Mouse (Mus musculus) heart, embryonic 16.5 days (tissue): ENCODE data around the gene Eefsec. TPM values are rescaled to one million over a fixed set of nuclear protein-coding genes. Genes with fewer than 3 reads are reported as not detected.

Source experiments
- ATAC-seq: fragments of 200-750 bp; cut with Nextera tagmentation; replicated peaks from 2 replicates; pipeline ENCODE4 v1.8.0; 2017; ENCODE audit warnings: moderate number of reproducible peaks; ENCODE audit not compliant: insufficient read depth, low FRiP score; ENCODE audit errors: extremely low read depth
- H3K27ac ChIP-seq: fragments of 300-500 bp; sonication (generic); 2 replicates; pipeline ENCODE4 v1.5.1; 2014; ENCODE audit warnings: mild to moderate bottlenecking, low read length, control low read depth, moderate library complexity
- H3K27me3 ChIP-seq: fragments of 300-500 bp; sonication (generic); 2 replicates; pipeline ENCODE4 v1.6.1; 2014; ENCODE audit warnings: low read length, mixed read lengths; ENCODE audit not compliant: control insufficient read depth, insufficient read depth
- H3K36me3 ChIP-seq: fragments of 300-500 bp; sonication (generic); 2 replicates; pipeline ENCODE4 v1.6.1; 2014; ENCODE audit not compliant: control insufficient read depth, insufficient read depth
- H3K4me1 ChIP-seq: fragments of 300-500 bp; sonication (generic); 2 replicates; pipeline ENCODE4 v1.6.1; 2014; ENCODE audit warnings: low read length, mixed read lengths; ENCODE audit not compliant: control insufficient read depth, insufficient read depth
- H3K4me2 ChIP-seq: fragments of 300-500 bp; sonication (generic); 2 replicates; pipeline ENCODE4 v1.6.1; 2014; ENCODE audit warnings: low read depth, mild to moderate bottlenecking, control low read depth, low read length
- H3K4me3 ChIP-seq: fragments of 300-500 bp; sonication (generic); 2 replicates; pipeline ENCODE4 v1.5.1; 2014; ENCODE audit warnings: mild to moderate bottlenecking, control low read depth, low read length
- H3K9ac ChIP-seq: fragments of 300-500 bp; sonication (generic); 2 replicates; pipeline ENCODE4 v1.6.1; 2014; ENCODE audit warnings: low read length, control low read depth
- H3K9me3 ChIP-seq: fragments of 300-500 bp; sonication (generic); replicated peaks from 2 replicates; pipeline ENCODE4 v1.6.1; 2016; ENCODE audit warnings: low read length; ENCODE audit not compliant: control insufficient read depth
- WGBS: fragments of 180-500 bp; shearing (Covaris S2); extraction: QIAGEN DNeasy Blood & Tissue Kit; methylation state at CpG from one replicate; pipeline ENCODE4 v1.1.7; 2014; 5-methylcytosine and 5-hydroxymethylcytosine counted together
- polyA plus RNA-seq: library from polyadenylated mRNA; unstranded; fragments of >200 nt; fragmentation: Nextera tagmentation; extraction: Ambion mirVana; gene quantifications from 2 replicates; pipeline ENCODE4 v1.2.1, GENCODE M21; 2015

The Eefsec gene
- polyA plus RNA-seq, 1 experiment from 2014 or later, result 19.8 TPM

- Histone ChIP-seq H3K36me3 (no peaks in the 10 kb centered on the region), H3K9ac (no peak overlapping the region)
- WGBS, result 62% methylated on average over 3 of the region's 3 CpGs
Measured at GRCm38 (mm10) chr6:88267068-88267467, 179.3 kb downstream of the Eefsec start.

GRCm38 (mm10) chr6:88266055-88266454, 180.3 kb downstream of the Eefsec start:
- no peak for ATAC-seq
- H3K4me1 ChIP-seq, result no peaks in the 10 kb centered on the region
- WGBS, result 74% methylated on average over 3 of the region's 3 CpGs

More at GRCm38 (mm10) chr6:88267068-88267467, 179.3 kb downstream of the Eefsec start:
- Histone ChIP-seq H3K27ac (no peak overlapping the region), H3K4me2 (no peak overlapping the region), H3K4me1 (no peaks in the 10 kb centered on the region), H3K27me3 (no peaks in the 10 kb centered on the region), H3K9me3 (no peaks in the 10 kb centered on the region), H3K4me3 (no peak overlapping the region)
- no peak for ATAC-seq

DNA sequence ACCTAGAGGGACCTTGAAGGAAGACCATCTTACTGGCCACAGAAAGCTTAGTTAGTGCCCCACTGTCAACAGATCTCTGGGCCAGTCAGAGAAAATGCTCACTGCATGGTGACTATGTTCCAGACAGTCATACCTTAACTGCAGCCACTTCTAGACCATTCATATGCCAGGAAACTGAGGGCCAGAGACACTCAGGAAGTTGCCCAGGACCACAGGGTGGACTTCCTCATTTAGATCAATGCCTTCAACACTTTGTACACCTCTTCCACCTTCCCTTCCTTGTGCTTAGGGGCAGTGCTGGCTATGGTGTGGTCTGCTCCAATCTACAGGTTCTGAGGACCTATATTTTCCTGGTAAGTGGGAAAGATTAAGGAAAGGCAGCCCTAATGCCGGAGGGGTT, 181.0 kb downstream of the Eefsec start:
- Histone ChIP-seq H3K4me3 (no peak overlapping the region), H3K4me1 (no peaks in the 10 kb centered on the region), H3K4me2 (no peak overlapping the region), H3K9ac (no peak overlapping the region), H3K27me3 (no peaks in the 10 kb centered on the region), H3K27ac (no peak overlapping the region), H3K36me3 (no peaks in the 10 kb centered on the region), H3K9me3 (no peaks in the 10 kb centered on the region)
- no peak for ATAC-seq
- WGBS, result 86% methylated on average over 1 of the region's 1 CpGs

More at GRCm38 (mm10) chr6:88266055-88266454, 180.3 kb downstream of the Eefsec start:
- H3K36me3 ChIP-seq, result no peaks in the 10 kb centered on the region
- H3K9ac ChIP-seq, result no peak overlapping the region
- no peak overlapping the region for H3K4me2 ChIP-seq
- H3K9me3 ChIP-seq, result no peaks in the 10 kb centered on the region
- H3K27me3 ChIP-seq, result no peaks in the 10 kb centered on the region
- no peak overlapping the region for H3K27ac ChIP-seq
- H3K4me3 ChIP-seq, result no peak overlapping the region

DNA sequence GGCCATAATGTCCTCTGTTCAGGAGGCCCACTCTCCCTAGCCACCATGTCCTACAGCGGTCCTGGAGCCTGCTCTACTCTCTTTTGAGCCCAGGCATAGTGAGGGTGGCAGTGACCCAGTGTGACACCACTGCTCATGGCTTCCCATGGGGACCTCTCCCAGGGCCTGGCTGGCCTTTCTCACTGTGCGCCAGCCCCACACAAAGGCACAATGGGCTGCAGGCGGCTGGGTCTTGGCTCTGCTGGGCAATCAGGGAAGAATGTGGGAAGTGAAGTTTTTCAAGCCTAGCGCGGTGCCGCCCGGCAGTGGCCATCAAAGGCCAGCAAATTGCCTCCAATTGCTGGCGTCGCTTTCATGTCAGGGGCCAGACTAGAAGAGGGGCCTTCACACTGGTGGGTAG, 184.2 kb downstream of the Eefsec start:
- WGBS, result 75% methylated on average over 9 of the region's 9 CpGs
- ATAC-seq, result no peak
- H3K27ac ChIP-seq, result no peak overlapping the region

GRCm38 (mm10) chr6:88260645-88261044, 185.7 kb downstream of the Eefsec start:
- Histone ChIP-seq H3K27ac (no peak overlapping the region), H3K36me3 (no peaks in the 10 kb centered on the region), H3K9ac (no peak overlapping the region), H3K4me1 (peaks cover 3% of the 10 kb centered on the region), H3K4me2 (no peak overlapping the region), H3K27me3 (no peaks in the 10 kb centered on the region), H3K4me3 (no peak overlapping the region), H3K9me3 (no peaks in the 10 kb centered on the region)
- ATAC-seq, result no peak
- WGBS, result 86% methylated on average over 3 of the region's 3 CpGs

More for the DNA sequence above, 184.2 kb downstream of the Eefsec start:
- Histone ChIP-seq H3K4me1 (no peaks in the 10 kb centered on the region), H3K9ac (no peak overlapping the region), H3K27me3 (no peaks in the 10 kb centered on the region), H3K36me3 (no peaks in the 10 kb centered on the region), H3K4me3 (no peak overlapping the region), H3K9me3 (no peaks in the 10 kb centered on the region), H3K4me2 (no peak overlapping the region)

- H3K36me3 ChIP-seq, result no peaks in the 10 kb centered on the region
- H3K4me1 ChIP-seq, result peaks cover 6% of the 10 kb centered on the region
- no peak overlapping the region for H3K4me2 ChIP-seq
- H3K27ac ChIP-seq, result no peak overlapping the region
- no peak overlapping the region for H3K9ac ChIP-seq
- H3K27me3 ChIP-seq, result no peaks in the 10 kb centered on the region
- WGBS, result 87% methylated on average over 3 of the region's 3 CpGs
- H3K9me3 ChIP-seq, result no peaks in the 10 kb centered on the region
- no peak overlapping the region for H3K4me3 ChIP-seq
- ATAC-seq, result no peak
Measured at GRCm38 (mm10) chr6:88259621-88260020, 186.7 kb downstream of the Eefsec start.

GRCm38 (mm10) chr6:88255435-88255834, 190.9 kb downstream of the Eefsec start:
- Histone ChIP-seq H3K36me3 (no peaks in the 10 kb centered on the region), H3K4me1 (peaks cover 6% of the 10 kb centered on the region), H3K4me2 (no peak overlapping the region), H3K27me3 (no peaks in the 10 kb centered on the region), H3K27ac (no peak overlapping the region), H3K4me3 (no peak overlapping the region), H3K9ac (no peak overlapping the region), H3K9me3 (no peaks in the 10 kb centered on the region)
- no peak for ATAC-seq
- 18% methylated on average over 4 of the region's 4 CpGs for WGBS

DNA sequence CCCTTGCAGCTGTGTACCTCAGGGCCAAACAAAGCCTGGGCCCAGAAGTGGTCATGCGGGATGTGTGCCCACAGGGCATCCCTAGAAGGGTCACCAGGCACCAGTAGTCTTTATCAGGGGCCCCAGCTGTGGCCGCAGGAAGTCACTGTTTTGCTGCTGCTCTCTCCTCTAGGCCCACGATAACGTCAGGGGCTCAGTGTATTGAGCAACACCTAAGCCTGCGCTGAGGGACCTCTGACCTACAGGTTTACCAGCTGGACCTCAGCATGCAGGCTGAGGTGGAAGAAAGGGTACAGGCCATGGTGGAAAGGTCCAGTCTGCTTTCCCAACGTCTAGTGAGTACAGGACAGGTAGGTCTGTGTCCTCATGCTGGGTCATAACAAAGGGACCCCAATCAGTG, 192.3 kb downstream of the Eefsec start:
- H3K36me3 ChIP-seq, result no peaks in the 10 kb centered on the region
- H3K4me3 ChIP-seq, result no peak overlapping the region
- ATAC-seq, result no peak
- H3K27ac ChIP-seq, result no peak overlapping the region
- H3K27me3 ChIP-seq, result no peaks in the 10 kb centered on the region
- H3K4me1 ChIP-seq, result peaks cover 6% of the 10 kb centered on the region
- no peaks in the 10 kb centered on the region for H3K9me3 ChIP-seq
- H3K4me2 ChIP-seq, result no peak overlapping the region
- 57% methylated on average over 6 of the region's 6 CpGs for whole genome bisulfite sequencing
- H3K9ac ChIP-seq, result no peak overlapping the region

- Histone ChIP-seq H3K9me3 (no peaks in the 10 kb centered on the region), H3K9ac (no peak overlapping the region), H3K4me3 (no peak overlapping the region), H3K36me3 (no peaks in the 10 kb centered on the region), H3K4me1 (peaks cover 11% of the 10 kb centered on the region), H3K27me3 (no peaks in the 10 kb centered on the region), H3K4me2 (no peak overlapping the region), H3K27ac (no peak overlapping the region)
- 53% methylated on average over 7 of the region's 7 CpGs for WGBS
- no peak for ATAC-seq
Measured at GRCm38 (mm10) chr6:88251798-88252478, 194.4 kb downstream of the Eefsec start.
